Mouse (Mus musculus) heart, postnatal 0 days (tissue): ENCODE data around the gene H2-Q1.

Experiments used
- CTCF ChIP-seq: IDR thresholded peaks from 2 replicates; pipeline ENCODE4 v1.5.1; 2016; ENCODE audit warnings: antibody characterized with exemption, control low read depth, low read depth
- EP300 ChIP-seq: IDR thresholded peaks from 2 replicates; pipeline ENCODE4 v1.6.1; 2016; ENCODE audit warnings: antibody characterized with exemption, low read depth

GRCm38 (mm10) chr17:35272249-35272648, 48.0 kb upstream of the H2-Q1 start:
- TF ChIP-seq EP300 (no peak), CTCF (no peak)
